In genomic region chr16:66005954-66006580, GRCm38 (mm10) we compare ENCODE assay signal across 8 mouse cellular contexts.
DNase-seq lines count a peak whose midpoint lies in the region; ATAC-seq and TF ChIP-seq lines count a peak whose summit lies in the region.
"Had no signal": no experiment of that assay in that cellular context is flagged by ENCODE, and none has a peak within 500 bp of the region (broad histone marks: within the 10 kb centered on the region; RNA-seq: fewer than 3 reads in every experiment).

No protein-coding gene starts in this region.

- H3K4me3 ChIP-seq in kidney, embryonic 14.5 days (ENCODE audit: low read length) = no peak overlapping the region
- H3K4me3 ChIP-seq in G1E (ENCODE audit: low read depth, low read length) = no peak overlapping the region

- WGBS in kidney, embryonic 14.5 days = 50% methylated on average over 7 of the region's 7 CpGs

- intact Hi-C loops in left cerebral cortex, postnatal 10 days (cut with DNase I) = loop anchor here (2.0 kb wide), 2 partner anchors 291 to 375 kb away; no protein-coding TSS in a partner anchor

- ATAC-seq in kidney, embryonic 14.5 days (ENCODE audit: low FRiP score, low TSS enrichment) = no peak
- peak; percentile 57; the same call in 1 of the 2 replicates for ATAC-seq in G1E (ENCODE audit: extremely low read depth, insufficient number of reproducible peaks, low FRiP score, poor library complexity, severe bottlenecking)

- no peak overlapping the region for H3K9ac ChIP-seq in kidney, embryonic 14.5 days (ENCODE audit: low read depth, low read length)

- H3K36me3 ChIP-seq in kidney, embryonic 14.5 days (ENCODE audit: control insufficient read depth, insufficient read depth, low read length) = no peaks in the 10 kb centered on the region
- H3K36me3 ChIP-seq in G1E (replicated peaks) = no peaks in the 10 kb centered on the region
- no peaks in the 10 kb centered on the region for H3K36me3 ChIP-seq in splenic B cell, adult 2 months (ENCODE audit: control insufficient read depth, insufficient read depth, low read length, poor library complexity, severe bottlenecking)

- DNase-seq in kidney, adult 9 months = peak; percentile 55
- no peak for DNase-seq in G1E (ENCODE audit: low spot score)
- peak; percentile 77 for DNase-seq in adipocyte (ENCODE audit: low spot score)
- DNase-seq in forelimb bud, embryonic 11.5 days (ENCODE audit: low read depth, low spot score) = peak; percentile 62
- DNase-seq in left cerebral cortex, postnatal 10 days (ENCODE audit: extremely low spot score in 1 of 2, low spot score in 2 of 2) = peak; percentile 34 to 38
- DNase-seq in splenic B cell, adult 2 months (ENCODE audit: low read depth, low spot score) = peak; percentile 6

- no peaks in the 10 kb centered on the region for H3K27me3 ChIP-seq in kidney, embryonic 14.5 days (ENCODE audit: control insufficient read depth, insufficient read depth, low read length)
- no peaks in the 10 kb centered on the region for H3K27me3 ChIP-seq in G1E (ENCODE audit: insufficient read depth, low read length)
- H3K27me3 ChIP-seq in splenic B cell, adult 2 months (ENCODE audit: control insufficient read depth, insufficient read depth, low read length, poor library complexity, severe bottlenecking) = no peaks in the 10 kb centered on the region

- peak; percentile 13; the same call in 1 of the 2 replicates for TF ChIP-seq CTCF in G1E (IDR thresholded peaks at IDR 0.05; ENCODE audit: low read depth, low read length)

- H3K27ac ChIP-seq in kidney, embryonic 14.5 days (ENCODE audit: low read depth, low read length) = no peak overlapping the region
- H3K27ac ChIP-seq: macrophage had no signal

- no peaks in the 10 kb centered on the region for H3K4me1 ChIP-seq in kidney, embryonic 14.5 days (ENCODE audit: control insufficient read depth, insufficient read depth, low read length)
- no peaks in the 10 kb centered on the region for H3K4me1 ChIP-seq in G1E (ENCODE audit: insufficient read depth, low read depth, low read length)

- H3K9me3 ChIP-seq in kidney, embryonic 14.5 days (ENCODE audit: control insufficient read depth, low read length) = no peaks in the 10 kb centered on the region
- peaks cover 5% of the 10 kb centered on the region for H3K9me3 ChIP-seq in G1E (replicated peaks)

- no peak overlapping the region for H3K4me2 ChIP-seq in kidney, embryonic 14.5 days (replicated peaks; ENCODE audit: low read depth, low read length)
